Mouse (Mus musculus) MEL (cell line): ENCODE measurements around the gene Sgpp1. TPM values are rescaled to one million over a fixed set of nuclear protein-coding genes. Genes with fewer than 3 reads are reported as not detected.
"Not testable (repeated sequence)": the region's sequence is repeated elsewhere in the genome, so short reads cannot be mapped to it uniquely, and the experiment has no call there.

Experiments used
- DNase-seq: peaks from one replicate; pipeline ENCODE4 v3.0.0; 2011; ENCODE audit warnings: low read depth, low spot score
- H3K27ac ChIP-seq: 2 replicates; pipeline ENCODE4 v1.5.1; 2012; ENCODE audit warnings: low read depth, mild to moderate bottlenecking, control low read depth, low read length, moderate library complexity; ENCODE audit not compliant: control insufficient read depth
- H3K27me3 ChIP-seq, 2 experiments: fragments of 150-350 bp in 1 of 2; sonication (generic) in 1 of 2; 2 replicates each; pipeline ENCODE4 v1.6.1; 2012; ENCODE audit warnings: low read length in 2 of 2, mild to moderate bottlenecking in 2 of 2, improper control_type of control experiment in 1 of 2, moderate library complexity in 1 of 2; ENCODE audit not compliant: insufficient read depth in 2 of 2, control insufficient read depth in 1 of 2
- H3K36me3 ChIP-seq, 2 experiments: 2 replicates each; pipeline ENCODE4 v1.6.1; 2012 to 2014; ENCODE audit warnings: low read length in 2 of 2, improper control_type of control experiment in 1 of 2, inconsistent platforms in 1 of 2, mild to moderate bottlenecking in 1 of 2; ENCODE audit not compliant: insufficient read depth in 2 of 2, control insufficient read depth in 1 of 2
- H3K4me1 ChIP-seq, 2 experiments: fragments of 150-350 bp in 1 of 2; sonication (generic) in 1 of 2; 2 replicates each; pipeline ENCODE4 v1.6.1; 2012; ENCODE audit warnings: low read length in 2 of 2, improper control_type of control experiment in 1 of 2, mild to moderate bottlenecking in 1 of 2; ENCODE audit not compliant: insufficient read depth in 2 of 2, control insufficient read depth in 1 of 2
- H3K4me3 ChIP-seq, 2 experiments: fragments of 150-350 bp in 1 of 2; sonication (generic) in 1 of 2; 2 replicates each; pipeline ENCODE4 v1.5.1; 2012; ENCODE audit warnings: low read depth in 2 of 2, low read length in 2 of 2, mild to moderate bottlenecking in 2 of 2, moderate library complexity in 2 of 2, control low read depth in 1 of 2, improper control_type of control experiment in 1 of 2; ENCODE audit not compliant: control insufficient read depth in 1 of 2, insufficient read depth in 1 of 2
- H3K79me2 ChIP-seq: 2 replicates; pipeline ENCODE4 v1.6.1; 2012; ENCODE audit warnings: mild to moderate bottlenecking, low read length, moderate library complexity; ENCODE audit not compliant: control insufficient read depth, poor library complexity, insufficient read depth
- H3K9ac ChIP-seq: 2 replicates; pipeline ENCODE4 v1.6.1; 2012; ENCODE audit warnings: low read depth, mild to moderate bottlenecking, control low read depth, low read length, moderate library complexity; ENCODE audit not compliant: control insufficient read depth, poor library complexity, severe bottlenecking
- H3K9me3 ChIP-seq: fragments of 150-350 bp; sonication (generic); replicated peaks from 2 replicates; pipeline ENCODE4 v1.6.1; 2012; ENCODE audit warnings: mild to moderate bottlenecking, low read length, improper control_type of control experiment, moderate library complexity; ENCODE audit not compliant: insufficient read depth
- CHD2 ChIP-seq: IDR thresholded peaks from 2 replicates; pipeline ENCODE4 v1.6.1; 2011; ENCODE audit warnings: low read length, improper control_type of control experiment
- ELF1 ChIP-seq: IDR thresholded peaks from 2 replicates; pipeline ENCODE4 v1.6.1; 2014; ENCODE audit warnings: low read depth, mild to moderate bottlenecking, inconsistent platforms, low read length, improper control_type of control experiment, moderate library complexity
- EP300 ChIP-seq, 2 experiments: IDR thresholded peaks; 2 replicates each; pipeline ENCODE4 v1.6.1; 2011; ENCODE audit warnings: improper control_type of control experiment in 2 of 2, low read length in 2 of 2, low read depth in 1 of 2, mild to moderate bottlenecking in 1 of 2
- ETS1 ChIP-seq: IDR thresholded peaks from 2 replicates; pipeline ENCODE4 v1.6.1; 2012; ENCODE audit warnings: low read depth, mild to moderate bottlenecking, inconsistent platforms, low read length, improper control_type of control experiment, moderate library complexity
- GATA1 ChIP-seq: IDR thresholded peaks from 2 replicates; pipeline ENCODE4 v1.6.1; 2011; ENCODE audit warnings: low read depth, low read length, improper control_type of control experiment
- MYB ChIP-seq: IDR thresholded peaks from 2 replicates; pipeline ENCODE4 v1.6.1; 2011; ENCODE audit warnings: mild to moderate bottlenecking, low read depth, low read length, improper control_type of control experiment
- NELFE ChIP-seq: IDR thresholded peaks from 2 replicates; pipeline ENCODE4 v1.6.1; 2011; ENCODE audit warnings: low read depth, low read length, improper control_type of control experiment
- NRF1 ChIP-seq: IDR thresholded peaks from 2 replicates; pipeline ENCODE4 v1.6.1; 2014; ENCODE audit warnings: low read depth, mild to moderate bottlenecking, inconsistent platforms, low read length, improper control_type of control experiment, moderate library complexity; ENCODE audit not compliant: poor library complexity, insufficient read depth, severe bottlenecking
- POLR2A ChIP-seq, 2 experiments: IDR thresholded peaks; 2 replicates each; pipeline ENCODE4 v1.6.1; 2011 to 2012; ENCODE audit warnings: low read length in 2 of 2, mild to moderate bottlenecking in 2 of 2, control low read depth in 1 of 2, improper control_type of control experiment in 1 of 2, low read depth in 1 of 2, moderate library complexity in 1 of 2; ENCODE audit not compliant: control insufficient read depth in 1 of 2, insufficient read depth in 1 of 2, poor library complexity in 1 of 2
- POLR2AphosphoS2 ChIP-seq: IDR thresholded peaks from 2 replicates; pipeline ENCODE4 v1.6.1; 2011; ENCODE audit warnings: low read length, improper control_type of control experiment
- RCOR1 ChIP-seq: IDR thresholded peaks from 2 replicates; pipeline ENCODE4 v1.6.1; 2012; ENCODE audit warnings: low read depth, mild to moderate bottlenecking, inconsistent platforms, low read length, improper control_type of control experiment
- TCF12 ChIP-seq: IDR thresholded peaks from 2 replicates; pipeline ENCODE4 v1.6.1; 2014; ENCODE audit warnings: low read depth, mild to moderate bottlenecking, inconsistent platforms, low read length, improper control_type of control experiment, moderate library complexity
- UBTF ChIP-seq: IDR thresholded peaks from 2 replicates; pipeline ENCODE4 v1.6.1; 2012; ENCODE audit warnings: low read depth, mild to moderate bottlenecking, inconsistent platforms, low read length, improper control_type of control experiment, moderate library complexity, borderline replicate concordance; ENCODE audit not compliant: insufficient read depth
- ZKSCAN1 ChIP-seq: IDR thresholded peaks from 2 replicates; pipeline ENCODE4 v1.6.1; 2012; ENCODE audit warnings: low read depth, mild to moderate bottlenecking, inconsistent platforms, low read length, improper control_type of control experiment, moderate library complexity
- ZNF384 ChIP-seq: IDR thresholded peaks from 2 replicates; pipeline ENCODE4 v1.6.1; 2012; ENCODE audit warnings: low read depth, mild to moderate bottlenecking, inconsistent platforms, low read length, improper control_type of control experiment
- polyA plus RNA-seq, 2 experiments: library from polyadenylated mRNA; stranded (reverse) in 1 of 2; unstranded in 1 of 2; fragments of >175 nt in 1 of 2; fragments of >200 nt in 1 of 2; gene quantifications; 2 replicates each; pipeline versions ENCODE4 v1.2.1 to v1.2.4; 2012; ENCODE audit warnings: low replicate concordance in 2 of 2, low read depth in 1 of 2; ENCODE audit not compliant: insufficient read length in 2 of 2, insufficient read depth in 1 of 2, missing spikeins in 1 of 2
- total RNA-seq: library from RNA; depleted of rRNA; stranded (reverse); fragments of 300-350 nt; gene quantifications from 2 replicates; pipeline ENCODE4 v1.2.3, GENCODE M21; 2012

Sgpp1 gene
- total and polyA plus RNA-seq, 3 experiments: 22.7 to 28.8 TPM; not detected in 1

- TF ChIP-seq NELFE: no peak
- no peak for TF ChIP-seq UBTF
- TF ChIP-seq ZKSCAN1: no peak
- TF ChIP-seq NRF1: no peak
- TF ChIP-seq POLR2AphosphoS2: no peak
- TF ChIP-seq EP300 (IDR thresholded peaks at IDR 0.05; ENCODE audit: low read depth in 1 of 2, low read length in 2 of 2): no peak
- no peak for TF ChIP-seq TCF12
- no peak for TF ChIP-seq CHD2
- TF ChIP-seq MYB: no peak
- TF ChIP-seq POLR2A (IDR thresholded peaks at IDR 0.05; ENCODE audit: control insufficient read depth in 1 of 2, insufficient read depth in 1 of 2, low read depth in 1 of 2, low read length in 2 of 2, poor library complexity in 1 of 2): no peak
- Histone ChIP-seq H3K79me2 (no peaks in the 10 kb centered on the region), H3K4me1 (peaks cover 3 to 20% of the 10 kb centered on the region in 2 experiments; a peak in 3 of 4 replicates), H3K27me3 (no peaks in the 10 kb centered on the region), H3K27ac (peak overlapping the region; percentile 53; the same call in 1 of the 2 replicates), H3K4me3 (no peak overlapping the region), H3K9me3 (no peaks in the 10 kb centered on the region), H3K36me3 (peaks cover 3 to 21% of the 10 kb centered on the region in 2 experiments; a peak in 3 of 4 replicates), H3K9ac (no peak overlapping the region)
- no peak for DNase-seq
Observed at GRCm38 (mm10) chr12:75713596-75713995, 21.9 kb downstream of the Sgpp1 start.

GRCm38 (mm10) chr12:75712905-75713304 lies 22.6 kb downstream of the Sgpp1 start:
- Histone ChIP-seq H3K4me1 (peaks cover 3 to 20% of the 10 kb centered on the region in 2 experiments; a peak in 3 of 4 replicates), H3K36me3 (peaks cover 2 to 21% of the 10 kb centered on the region in 2 experiments; a peak in 3 of 4 replicates), H3K27ac (peak overlapping the region; percentile 53)
- not testable (repeated sequence) for H3K79me2 ChIP-seq, H3K9me3 ChIP-seq, H3K4me3 ChIP-seq, H3K9ac ChIP-seq
- peak; percentile 68 for DNase-seq
- TF ChIP-seq TCF12: peak; percentile 62; the same call in 1 of the 2 replicates
- TF ChIP-seq ZNF384: peak; percentile 77
- peak; percentile 77 to 85 for TF ChIP-seq EP300 (IDR thresholded peaks at IDR 0.05; ENCODE audit: low read depth in 1 of 2, low read length in 2 of 2)
- peak; percentile 83 for TF ChIP-seq ELF1
- TF ChIP-seq RCOR1: peak; percentile 85
- TF ChIP-seq GATA1: peak; percentile 91
- TF ChIP-seq ETS1: peak; percentile 69; the same call in 1 of the 2 replicates
- TF ChIP-seq, all 39 proteins: peak for 7; not testable (repeated sequence) for 32
- not testable (repeated sequence) for H3K27me3 ChIP-seq
